Mouse (Mus musculus) bone marrow macrophage, adult 2 months (primary cell): Measurements from ENCODE around the gene Klhdc1.

Source experiments
- CTCF ChIP-seq: IDR thresholded peaks from 2 replicates; pipeline ENCODE4 v1.5.1; 2012; ENCODE audit warnings: low read depth, mild to moderate bottlenecking, low read length, moderate library complexity
- POLR2A ChIP-seq: IDR thresholded peaks from 2 replicates; pipeline ENCODE4 v1.6.1; 2012; ENCODE audit warnings: mild to moderate bottlenecking, low read depth, low read length, borderline replicate concordance

DNA sequence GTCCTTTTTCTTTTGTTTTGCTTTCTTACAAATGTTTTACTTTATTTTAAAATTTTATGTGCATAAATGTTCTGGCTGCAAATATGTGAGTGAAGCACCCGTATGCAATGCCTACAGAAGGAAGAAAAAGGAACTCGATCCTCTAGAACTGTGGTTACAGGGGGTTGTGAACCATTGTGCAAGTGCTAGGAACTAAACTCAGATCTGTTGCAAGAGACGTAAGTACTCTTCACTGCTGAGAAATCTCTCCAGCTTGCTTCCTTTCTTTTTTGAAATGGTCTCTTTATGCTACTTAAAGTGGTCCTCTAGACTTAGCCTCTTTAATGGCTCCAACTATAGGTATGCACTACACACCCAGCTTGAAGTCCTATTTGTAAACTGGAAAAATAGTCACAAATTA, 90.2 kb downstream of the Klhdc1 start:
- no peak for TF ChIP-seq CTCF
- no peak for TF ChIP-seq POLR2A
